ENCODE assay signal across 8 mouse cellular contexts in the genomic region with DNA sequence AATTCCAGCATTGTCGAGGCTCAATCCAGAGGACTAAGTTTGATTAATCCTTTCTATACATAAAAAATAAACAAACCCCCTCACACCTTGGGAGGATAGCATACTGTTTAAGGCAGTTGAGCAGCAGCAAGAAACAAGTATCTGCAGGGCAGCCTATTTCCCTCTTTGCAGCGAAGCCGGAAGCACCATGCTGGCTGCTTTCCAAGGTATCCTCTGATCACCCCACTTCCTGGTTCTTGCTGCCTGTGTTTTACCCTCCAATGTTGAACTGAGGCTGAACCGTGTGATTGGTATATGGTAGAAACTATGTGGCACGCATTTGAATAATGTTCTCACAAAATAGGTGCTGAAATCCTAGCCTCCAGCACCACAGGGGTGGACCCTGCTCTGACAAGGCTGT. TPM values are rescaled to one million over a fixed set of nuclear protein-coding genes. Genes with fewer than 3 reads are reported as not detected.
DNase-seq lines count a peak whose midpoint lies in the region; ATAC-seq and TF ChIP-seq lines count a peak whose summit lies in the region.

No protein-coding gene starts in this region.

- H3K36me3 ChIP-seq in hindbrain, embryonic 13.5 days = no peaks in the 10 kb centered on the region
- no peaks in the 10 kb centered on the region for H3K36me3 ChIP-seq in hindbrain, embryonic 10.5 days
- H3K36me3 ChIP-seq in liver, embryonic 13.5 days = 0 out of 2 replicates have a peak, but pooled peaks cover 5% of the 10 kb centered on the region
- H3K36me3 ChIP-seq in small intestine, adult 2 months (ENCODE audit: control insufficient read depth, insufficient read depth, low read length) = no peaks in the 10 kb centered on the region
- no peaks in the 10 kb centered on the region for H3K36me3 ChIP-seq in forebrain, postnatal 0 days (ENCODE audit: insufficient read depth)

- 72% methylated on average over 5 of the region's 5 CpGs for WGBS in hindbrain, embryonic 13.5 days
- WGBS in hindbrain, embryonic 10.5 days = 72% methylated on average over 5 of the region's 5 CpGs
- WGBS in liver, embryonic 13.5 days (ENCODE audit: insufficient replicate concordance) = 49% methylated on average over 5 of the region's 5 CpGs
- WGBS in small intestine, adult 2 months = 9% methylated on average over 5 of the region's 5 CpGs
- 66% methylated on average over 5 of the region's 5 CpGs for WGBS in forebrain, postnatal 0 days

- ATAC-seq in hindbrain, embryonic 13.5 days (ENCODE audit: low FRiP score) = no peak
- peak; percentile 76 to 87 for ATAC-seq in hematopoietic stem cell, adult 5-6 weeks (replicated peaks in 1 of 2; ENCODE audit: insufficient read depth in 1 of 2, low FRiP score in 2 of 2, low TSS enrichment in 1 of 2, low read depth in 1 of 2, poor library complexity in 2 of 2, severe bottlenecking in 2 of 2)
- no peak for ATAC-seq in liver, embryonic 13.5 days (ENCODE audit: low read depth)
- ATAC-seq in forebrain, postnatal 0 days = no peak

- H3K4me2 ChIP-seq in hindbrain, embryonic 13.5 days = no peak overlapping the region
- H3K4me2 ChIP-seq in liver, embryonic 13.5 days = no peak overlapping the region
- H3K4me2 ChIP-seq in forebrain, postnatal 0 days (ENCODE audit: low read depth) = no peak overlapping the region

- H3K9ac ChIP-seq in hindbrain, embryonic 13.5 days = peak overlapping the region; percentile 25; the same call in 1 of the 2 replicates
- no peak overlapping the region for H3K9ac ChIP-seq in liver, embryonic 13.5 days
- no peak overlapping the region for H3K9ac ChIP-seq in forebrain, postnatal 0 days

- no peak for TF ChIP-seq CTCF in small intestine, adult 2 months (IDR thresholded peaks at IDR 0.05; ENCODE audit: extremely low read depth, insufficient read length, insufficient replicate concordance, low read depth, low read length)
- no peak for TF ChIP-seq CTCF in forebrain, postnatal 0 days (IDR thresholded peaks at IDR 0.05; ENCODE audit: low read depth)

- H3K4me3 ChIP-seq in hindbrain, embryonic 13.5 days = no peak overlapping the region
- H3K4me3 ChIP-seq in hindbrain, embryonic 10.5 days = no peak overlapping the region
- no peak overlapping the region for H3K4me3 ChIP-seq in liver, embryonic 13.5 days (replicated peaks)
- no peak overlapping the region for H3K4me3 ChIP-seq in small intestine, adult 2 months (ENCODE audit: low read depth, low read length)
- no peak overlapping the region for H3K4me3 ChIP-seq in forebrain, postnatal 0 days (ENCODE audit: low read depth, low read length)

- H3K27ac ChIP-seq in hindbrain, embryonic 13.5 days = no peak overlapping the region
- H3K27ac ChIP-seq in hindbrain, embryonic 10.5 days = no peak overlapping the region
- peak overlapping the region; percentile 72 for H3K27ac ChIP-seq in liver, embryonic 13.5 days
- H3K27ac ChIP-seq in small intestine, adult 2 months (ENCODE audit: insufficient read depth, low read depth, low read length) = peak overlapping the region; percentile 72
- H3K27ac ChIP-seq in forebrain, postnatal 0 days (ENCODE audit: low read depth, low read length) = no peak overlapping the region

- no peaks in the 10 kb centered on the region for H3K27me3 ChIP-seq in hindbrain, embryonic 13.5 days
- H3K27me3 ChIP-seq in hindbrain, embryonic 10.5 days (ENCODE audit: insufficient read depth, poor library complexity, severe bottlenecking) = no peaks in the 10 kb centered on the region
- no peaks in the 10 kb centered on the region for H3K27me3 ChIP-seq in liver, embryonic 13.5 days
- no peaks in the 10 kb centered on the region for H3K27me3 ChIP-seq in small intestine, adult 2 months (ENCODE audit: control insufficient read depth, insufficient read depth, low read length)
- H3K27me3 ChIP-seq in forebrain, postnatal 0 days (ENCODE audit: insufficient read depth, low read length) = no peaks in the 10 kb centered on the region

- DNase-seq in hindbrain, embryonic 10.5 days (ENCODE audit: low spot score) = no peak
- DNase-seq in adrenal gland, postnatal 14 days = peak; percentile 68
- no peak for DNase-seq in liver, embryonic 13.5 days
- DNase-seq in forebrain, postnatal 0 days = no peak
- no peak for DNase-seq in cerebellum, adult 9-11 months

- TF ChIP-seq POLR2A in small intestine, adult 2 months (IDR thresholded peaks at IDR 0.05; ENCODE audit: low read depth, low read length) = no peak

- H3K9me3 ChIP-seq in hindbrain, embryonic 13.5 days = no peaks in the 10 kb centered on the region
- H3K9me3 ChIP-seq in hindbrain, embryonic 10.5 days = no peaks in the 10 kb centered on the region
- H3K9me3 ChIP-seq in liver, embryonic 13.5 days (replicated peaks) = no peaks in the 10 kb centered on the region
- no peaks in the 10 kb centered on the region for H3K9me3 ChIP-seq in forebrain, postnatal 0 days (ENCODE audit: low read length)

- H3K4me1 ChIP-seq in hindbrain, embryonic 13.5 days (replicated peaks) = no peaks in the 10 kb centered on the region
- no peaks in the 10 kb centered on the region for H3K4me1 ChIP-seq in hindbrain, embryonic 10.5 days (replicated peaks)
- H3K4me1 ChIP-seq in liver, embryonic 13.5 days (replicated peaks) = peaks cover 59% of the 10 kb centered on the region
- peaks cover 18% of the 10 kb centered on the region; the same call in 1 of the 2 replicates for H3K4me1 ChIP-seq in small intestine, adult 2 months (ENCODE audit: control insufficient read depth, insufficient read depth, insufficient read length, low read length)
- no peaks in the 10 kb centered on the region for H3K4me1 ChIP-seq in forebrain, postnatal 0 days (ENCODE audit: insufficient read depth)

RNA-seq across cellular contexts. Expression of a gene that starts 6.7 kb away (rescaled TPM):
- polyA plus RNA-seq in hindbrain, embryonic 13.5 days (2015; fragmentation: Nextera tagmentation; extraction: Ambion mirVana) = 479 and 495 TPM in 2 replicates
- 403 and 492 TPM in 2 replicates for polyA plus RNA-seq in hindbrain, embryonic 10.5 days (2016; fragmentation: Nextera tagmentation; extraction: Ambion mirVana)
- total RNA-seq in adrenal gland, postnatal 14 days (2021) = 383 and 441 TPM in 2 replicates
- 1,371 and 1,393 TPM in 2 replicates for total RNA-seq in hematopoietic stem cell, adult 5-6 weeks (2017)
- polyA plus RNA-seq in liver, embryonic 13.5 days (2015; fragmentation: Nextera tagmentation; extraction: Ambion mirVana) = 313 and 375 TPM in 2 replicates
- 90.3 and 250 TPM in 2 replicates for polyA plus RNA-seq in small intestine, adult 2 months (2012; rRNA removed)
- 344 and 488 TPM in 2 replicates for total RNA-seq in forebrain, postnatal 0 days (2014; rRNA removed)
- 488 and 529 TPM in 2 replicates for polyA plus RNA-seq in forebrain, postnatal 0 days (2015; fragmentation: Nextera tagmentation; extraction: Ambion mirVana)

RNA-seq across cellular contexts. Expression of a gene that starts 29.9 kb away (rescaled TPM):
- polyA plus RNA-seq in hindbrain, embryonic 13.5 days (2015; fragmentation: Nextera tagmentation; extraction: Ambion mirVana) = 0.21 and 0.76 TPM in 2 replicates
- 0.26 and 0.36 TPM in 2 replicates for polyA plus RNA-seq in hindbrain, embryonic 10.5 days (2016; fragmentation: Nextera tagmentation; extraction: Ambion mirVana)
- total RNA-seq in adrenal gland, postnatal 14 days (2021) = 3.0 and 59.5 TPM in 2 replicates
- total RNA-seq in hematopoietic stem cell, adult 5-6 weeks (2017) = not detected in 2 replicates
- polyA plus RNA-seq in liver, embryonic 13.5 days (2015; fragmentation: Nextera tagmentation; extraction: Ambion mirVana) = 0.74 and 0.95 TPM in 2 replicates
- not detected in 2 replicates for polyA plus RNA-seq in small intestine, adult 2 months (2012; rRNA removed)
- total RNA-seq in forebrain, postnatal 0 days (2014; rRNA removed) = not detected in 2 replicates
- polyA plus RNA-seq in forebrain, postnatal 0 days (2015; fragmentation: Nextera tagmentation; extraction: Ambion mirVana) = not detected in 2 replicates

Comparison
In these comparisons a context has a peak if more than half of its experiments do, and no peak if none do; other contexts are left out.
1. ATAC-seq: peak in hematopoietic stem cell, adult 5-6 weeks (2 of 2); none in hindbrain, embryonic 13.5 days (single experiment), liver, embryonic 13.5 days (single experiment) and forebrain, postnatal 0 days (single experiment).
2. H3K27ac ChIP-seq: peak in liver, embryonic 13.5 days (single experiment) and small intestine, adult 2 months (single experiment); none in hindbrain, embryonic 13.5 days (single experiment), hindbrain, embryonic 10.5 days (single experiment) and forebrain, postnatal 0 days (single experiment).